Mouse (Mus musculus) cortical plate, adult 2 months (tissue): Measurements from ENCODE around the gene Mapk10.

Experiments used
- CTCF ChIP-seq: fragments of 200-500 bp; IDR thresholded peaks from 2 replicates; pipeline ENCODE4 v1.5.1; 2011; ENCODE audit warnings: mild to moderate bottlenecking, control low read depth, low read length; ENCODE audit not compliant: insufficient read depth; ENCODE audit errors: extremely low read depth
- POLR2A ChIP-seq: fragments of 200-500 bp; IDR thresholded peaks from 2 replicates; pipeline ENCODE4 v1.6.1; 2011; ENCODE audit warnings: mild to moderate bottlenecking, low read length, control low read depth; ENCODE audit not compliant: insufficient read depth; ENCODE audit errors: extremely low read depth

DNA sequence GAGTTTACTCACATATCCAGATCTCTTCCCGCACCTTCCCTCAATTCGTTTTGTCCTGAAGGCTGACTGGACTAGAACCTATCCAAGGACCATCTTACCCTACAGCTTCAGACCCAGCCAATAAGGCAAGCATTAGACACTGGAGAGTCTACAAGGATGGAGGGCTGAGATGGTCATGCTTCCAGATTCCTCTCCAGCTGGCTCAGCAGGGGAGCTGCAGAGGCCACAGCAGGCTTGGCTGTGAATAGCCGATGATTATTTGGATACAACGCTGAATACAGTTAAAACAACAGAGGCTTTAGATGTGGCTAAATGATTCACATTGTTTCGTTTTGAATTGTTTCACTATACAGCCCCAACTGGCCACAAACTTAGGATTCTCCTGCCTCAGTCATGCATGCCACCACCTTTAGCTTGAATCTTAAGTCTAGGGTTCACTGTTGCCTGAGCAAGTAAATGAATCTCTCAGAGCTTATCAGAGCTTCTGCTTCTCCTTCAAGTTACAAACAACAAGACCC lies 108.2 kb downstream of the Mapk10 start:
- no peak for TF ChIP-seq CTCF
- no peak for TF ChIP-seq POLR2A
